Mouse (Mus musculus): ENCODE data around the gene Speg.

- TF ChIP-seq MAFK (IDR thresholded peaks at IDR 0.05; ENCODE audit: insufficient read depth, low read depth, low read length) (no peak), ZC3H11A (IDR thresholded peaks at IDR 0.05; ENCODE audit: borderline replicate concordance, low read depth, low read length) (0 out of 2 replicates have a peak, but pooled peaks have one; percentile 8), HCFC1 (IDR thresholded peaks at IDR 0.05; ENCODE audit: borderline replicate concordance, insufficient read depth, low read length) (no peak), ZNF384 (IDR thresholded peaks at IDR 0.05; ENCODE audit: low read depth, low read length) (no peak), CHD2 (IDR thresholded peaks at IDR 0.05; ENCODE audit: low read depth, low read length) (no peak)
Observed at GRCm38 (mm10) chr1:75371317-75372095, 3.6 kb upstream of the Speg start.

All from ES-E14 (cell line).